Mouse (Mus musculus) lung, embryonic 14.5 days (tissue): ENCODE measurements around the gene Hhatl. TPM values are rescaled to one million over a fixed set of nuclear protein-coding genes. Genes with fewer than 3 reads are reported as not detected.

Experiments
- ATAC-seq: fragments of 200-750 bp; cut with Nextera tagmentation; 2 replicates; pipeline ENCODE4 v1.8.0; 2017; ENCODE audit warnings: mild to moderate bottlenecking, moderate TSS enrichment, moderate library complexity; ENCODE audit not compliant: insufficient read depth
- DNase-seq: peaks from one replicate; pipeline ENCODE4 v3.0.0-alpha.2; 2015
- H3K27ac ChIP-seq: fragments of 300-500 bp; sonication (generic); 2 replicates; pipeline ENCODE4 v1.5.1; 2014; ENCODE audit warnings: low read depth, mild to moderate bottlenecking, moderate library complexity
- H3K27me3 ChIP-seq: fragments of 300-500 bp; sonication (generic); 2 replicates; pipeline ENCODE4 v1.6.1; 2014; ENCODE audit warnings: low read length, control low read depth; ENCODE audit not compliant: insufficient read depth
- H3K36me3 ChIP-seq: fragments of 300-500 bp; sonication (generic); 2 replicates; pipeline ENCODE4 v1.6.1; 2014; ENCODE audit warnings: control low read depth; ENCODE audit not compliant: insufficient read depth
- H3K4me1 ChIP-seq: fragments of 300-500 bp; sonication (generic); 2 replicates; pipeline ENCODE4 v1.6.1; 2014; ENCODE audit warnings: antibody characterized with exemption, control low read depth; ENCODE audit not compliant: insufficient read depth
- H3K4me2 ChIP-seq: fragments of 300-500 bp; sonication (generic); 2 replicates; pipeline ENCODE4 v1.6.1; 2014; ENCODE audit warnings: mild to moderate bottlenecking
- H3K4me3 ChIP-seq: fragments of 300-500 bp; sonication (generic); 2 replicates; pipeline ENCODE4 v1.5.1; 2014; ENCODE audit warnings: low read depth, low read length
- H3K9ac ChIP-seq: fragments of 300-500 bp; sonication (generic); 2 replicates; pipeline ENCODE4 v1.6.1; 2014
- H3K9me3 ChIP-seq: fragments of 300-500 bp; sonication (generic); 2 replicates; pipeline ENCODE4 v1.6.1; 2016; ENCODE audit warnings: low read depth, low read length, control low read depth
- CTCF ChIP-seq: IDR thresholded peaks from 2 replicates; pipeline ENCODE4 v1.5.1; 2016; ENCODE audit warnings: antibody characterized with exemption, low read depth
- WGBS: fragments of 180-500 bp; shearing (Covaris S2); extraction: QIAGEN DNeasy Blood & Tissue Kit; methylation state at CpG from one replicate; pipeline ENCODE4 v1.1.7; 2014; 5-methylcytosine and 5-hydroxymethylcytosine counted together
- polyA plus RNA-seq: library from polyadenylated mRNA; unstranded; fragments of >200 nt; fragmentation: Nextera tagmentation; extraction: Ambion mirVana; gene quantifications from 2 replicates; pipeline ENCODE4 v1.2.1, GENCODE M21; 2014

The Hhatl gene
- polyA plus RNA-seq, 1 experiment from 2014 or later = 0.34 TPM

DNA sequence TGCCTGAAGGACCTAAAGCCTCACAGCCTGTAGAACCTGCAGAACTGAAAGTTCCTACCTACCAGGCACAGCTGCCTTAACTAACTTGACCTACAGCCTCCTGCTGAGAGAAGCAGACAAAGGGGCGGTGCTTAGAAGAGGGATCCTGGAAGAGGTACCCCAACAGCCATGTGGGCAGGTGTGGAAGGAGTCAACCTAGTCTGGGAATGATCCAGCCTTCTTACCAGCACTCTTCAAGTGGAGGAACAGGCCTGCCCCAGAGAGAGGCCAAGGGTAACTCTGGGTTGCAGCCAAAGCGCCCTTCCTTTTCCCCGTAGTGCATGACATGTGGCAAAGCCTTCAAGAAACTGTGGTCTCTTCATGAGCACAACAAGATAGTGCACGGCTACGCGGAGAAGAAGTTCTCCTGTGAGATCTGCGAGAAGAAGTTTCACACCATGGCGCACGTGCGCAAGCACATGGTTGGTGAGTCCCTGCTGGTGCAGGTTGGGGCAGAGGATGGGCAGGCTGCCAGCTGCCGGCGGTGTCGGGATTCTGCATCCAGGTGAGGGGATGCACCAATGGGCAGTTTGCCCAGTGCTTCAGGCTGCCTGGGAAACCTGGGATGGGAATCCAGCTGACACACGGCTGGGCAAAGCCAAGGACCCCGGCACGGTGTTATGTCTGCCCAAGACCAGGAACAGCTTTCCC lies 27.0 kb downstream of the Hhatl start:
- no peaks in the 10 kb centered on the region for H3K27me3 ChIP-seq
- TF ChIP-seq CTCF = no peak
- ATAC-seq = no peak

DNA sequence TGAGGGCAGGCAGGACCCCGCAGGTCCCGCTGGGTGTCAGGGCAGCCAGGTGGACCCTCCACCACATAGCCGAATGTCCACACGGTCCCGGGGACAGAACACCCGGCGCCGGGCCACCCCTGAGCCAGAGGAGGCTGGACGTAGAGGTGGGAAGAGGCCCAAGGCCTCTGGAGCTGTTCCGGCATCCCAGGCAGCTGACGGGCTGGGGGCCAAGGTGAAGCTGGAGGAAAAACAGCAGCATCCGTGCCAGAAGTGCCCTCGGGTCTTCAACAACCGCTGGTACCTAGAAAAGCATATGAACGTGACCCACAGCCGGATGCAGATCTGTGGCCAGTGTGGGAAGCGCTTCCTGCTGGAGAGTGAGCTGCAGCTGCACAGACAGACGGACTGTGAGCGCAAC lies 28.6 kb downstream of the Hhatl start:
- Histone ChIP-seq H3K36me3 (peaks cover 62% of the 10 kb centered on the region), H3K27me3 (no peaks in the 10 kb centered on the region), H3K9ac (no peak overlapping the region), H3K4me3 (no peak overlapping the region), H3K4me1 (0 out of 2 replicates have a peak, but pooled peaks cover 3% of the 10 kb centered on the region), H3K4me2 (no peak overlapping the region), H3K9me3 (no peaks in the 10 kb centered on the region), H3K27ac (no peak overlapping the region)
- TF ChIP-seq CTCF = no peak
- ATAC-seq (no peak), DNase-seq (no peak)
- 81% methylated on average over 19 of the region's 19 CpGs for WGBS

More for the DNA sequence above, 27.0 kb downstream of the Hhatl start:
- H3K27ac ChIP-seq = no peak overlapping the region
- peaks cover 69% of the 10 kb centered on the region for H3K36me3 ChIP-seq
- no peak overlapping the region for H3K4me2 ChIP-seq
- no peak overlapping the region for H3K9ac ChIP-seq
- WGBS = 81% methylated on average over 16 of the region's 16 CpGs
- peak; percentile 15 for DNase-seq
- H3K4me3 ChIP-seq = no peak overlapping the region
- H3K4me1 ChIP-seq = 0 out of 2 replicates have a peak, but pooled peaks cover 3% of the 10 kb centered on the region
- no peaks in the 10 kb centered on the region for H3K9me3 ChIP-seq

DNA sequence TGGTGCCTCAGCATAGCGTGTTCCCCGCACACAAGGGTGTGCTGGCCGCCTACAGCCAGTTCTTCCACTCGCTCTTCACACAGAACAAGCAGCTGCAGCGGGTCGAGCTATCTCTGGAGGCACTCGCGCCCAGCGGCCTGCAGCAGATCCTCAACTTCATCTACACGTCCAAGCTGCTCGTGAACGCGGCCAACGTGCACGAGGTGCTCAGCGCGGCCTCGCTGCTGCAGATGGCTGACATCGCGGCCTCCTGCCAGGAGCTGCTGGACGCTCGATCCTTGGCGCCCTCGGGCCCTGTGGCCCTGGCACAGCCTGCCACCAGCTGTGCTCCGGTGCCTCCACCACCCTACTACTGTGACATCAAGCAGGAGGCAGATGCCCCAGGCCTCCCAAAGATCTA lies 29.5 kb downstream of the Hhatl start:
- H3K9ac ChIP-seq = no peak overlapping the region
- ATAC-seq = no peak
- no peak overlapping the region for H3K4me3 ChIP-seq
- H3K4me1 ChIP-seq = 0 out of 2 replicates have a peak, but pooled peaks cover 8% of the 10 kb centered on the region
- no peak for TF ChIP-seq CTCF
- H3K36me3 ChIP-seq = peaks cover 53% of the 10 kb centered on the region
- 84% methylated on average over 25 of the region's 25 CpGs for WGBS
- no peaks in the 10 kb centered on the region for H3K27me3 ChIP-seq
- no peak overlapping the region for H3K4me2 ChIP-seq
- H3K27ac ChIP-seq = no peak overlapping the region
- H3K9me3 ChIP-seq = no peaks in the 10 kb centered on the region
- no peak for DNase-seq

DNA sequence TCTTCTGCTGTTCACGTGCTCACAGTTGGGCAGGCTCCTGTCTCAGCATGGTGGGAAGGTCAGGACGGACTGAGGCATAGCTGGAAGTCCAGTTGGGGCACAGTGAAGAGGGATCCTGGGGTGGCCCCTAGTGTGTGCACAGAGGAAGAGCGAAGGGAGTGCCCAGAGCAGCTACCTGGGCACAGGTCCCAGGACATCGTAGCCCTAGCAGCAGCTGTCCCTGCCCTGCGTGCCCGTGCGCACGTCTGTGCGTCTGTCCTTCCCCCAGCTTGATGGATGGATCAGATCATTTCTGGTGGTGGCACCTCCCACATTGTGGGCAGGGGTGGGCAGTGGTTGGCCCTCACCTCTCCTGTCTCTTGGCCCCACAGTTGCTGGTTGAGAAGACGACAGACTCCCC lies 30.1 kb downstream of the Hhatl start:
- Histone ChIP-seq H3K4me3 (no peak overlapping the region), H3K27me3 (no peaks in the 10 kb centered on the region), H3K36me3 (peaks cover 47% of the 10 kb centered on the region), H3K4me2 (no peak overlapping the region), H3K27ac (no peak overlapping the region), H3K9me3 (no peaks in the 10 kb centered on the region), H3K4me1 (0 out of 2 replicates have a peak, but pooled peaks cover 8% of the 10 kb centered on the region), H3K9ac (no peak overlapping the region)
- no peak for DNase-seq
- ATAC-seq = no peak
- no peak for TF ChIP-seq CTCF
- WGBS = 84% methylated on average over 10 of the region's 10 CpGs

DNA sequence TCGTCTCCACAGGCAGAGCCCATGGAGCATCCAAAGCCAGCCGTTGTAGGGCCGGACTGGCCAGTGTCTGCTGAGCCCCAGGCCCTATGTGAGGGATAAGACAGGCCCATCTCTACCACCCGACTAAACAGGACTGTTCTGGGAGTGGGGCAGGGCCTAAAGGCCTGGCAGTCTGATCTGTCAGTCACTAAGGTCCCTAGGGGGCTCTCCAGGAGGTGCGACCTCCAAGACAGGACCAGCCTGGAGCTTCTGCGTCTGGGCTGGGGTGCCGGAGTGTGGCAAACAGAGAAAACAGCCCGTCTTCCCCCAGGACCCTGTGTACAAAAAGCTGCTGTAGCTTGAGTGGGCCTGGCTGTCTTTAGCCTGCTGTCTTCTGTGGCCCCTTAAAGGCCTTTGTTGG lies 30.5 kb downstream of the Hhatl start:
- Histone ChIP-seq H3K9ac (no peak overlapping the region), H3K27ac (no peak overlapping the region), H3K36me3 (peaks cover 46% of the 10 kb centered on the region), H3K4me3 (no peak overlapping the region), H3K27me3 (no peaks in the 10 kb centered on the region), H3K4me1 (0 out of 2 replicates have a peak, but pooled peaks cover 8% of the 10 kb centered on the region), H3K9me3 (no peaks in the 10 kb centered on the region), H3K4me2 (0 out of 2 replicates have a peak overlapping the region, but pooled peaks have one; percentile 1)
- no peak for ATAC-seq
- WGBS = 62% methylated on average over 8 of the region's 8 CpGs
- TF ChIP-seq CTCF = no peak
- no peak for DNase-seq

DNA sequence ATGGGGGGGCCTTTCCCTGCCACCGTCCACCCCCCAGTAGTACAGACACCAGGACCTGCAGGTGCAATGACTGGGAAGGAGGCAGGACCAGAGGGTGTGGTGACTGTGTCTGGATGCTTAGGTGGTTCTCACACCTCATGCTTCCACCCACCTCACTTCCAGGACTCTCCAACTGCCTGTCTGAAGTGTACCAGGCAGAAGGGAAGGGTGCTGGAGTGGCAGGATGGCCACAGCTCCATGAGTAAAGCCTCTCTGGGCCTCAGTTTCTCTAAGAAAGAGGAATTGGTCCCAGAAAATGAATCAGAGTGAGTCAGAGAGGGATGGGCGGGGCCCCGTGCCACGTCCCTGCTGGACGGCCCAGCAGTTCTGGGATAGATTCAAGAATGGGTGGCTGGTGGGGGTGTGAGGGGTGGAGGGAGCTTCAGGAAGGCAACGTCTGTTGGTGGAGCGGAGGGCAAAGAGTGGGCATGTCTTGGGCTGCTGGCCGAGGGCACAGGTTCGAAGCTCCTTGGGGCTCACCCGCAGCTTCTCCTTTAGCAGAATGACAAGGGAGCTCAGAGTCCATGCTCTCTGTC lies 31.1 kb downstream of the Hhatl start:
- TF ChIP-seq CTCF = no peak
- Histone ChIP-seq H3K9me3 (no peaks in the 10 kb centered on the region), H3K4me3 (peak overlapping the region; percentile 83), H3K4me2 (peak overlapping the region; percentile 94), H3K9ac (peak overlapping the region; percentile 95), H3K4me1 (0 out of 2 replicates have a peak, but pooled peaks cover 8% of the 10 kb centered on the region), H3K27ac (peak overlapping the region; percentile 96; the same call in 1 of the 2 replicates), H3K36me3 (peaks cover 45% of the 10 kb centered on the region), H3K27me3 (no peaks in the 10 kb centered on the region)
- DNase-seq (no peak), ATAC-seq (no peak)
- WGBS = 57% methylated on average over 10 of the region's 10 CpGs
